Mouse (Mus musculus): ENCODE results near the gene Irf9.

GRCm38 (mm10) chr14:55608339-55608738, 5.0 kb downstream of the Irf9 start:
- TF ChIP-seq CTCF (IDR thresholded peaks at IDR 0.05; ENCODE audit: low read depth): no peak
- TF ChIP-seq EP300 (IDR thresholded peaks at IDR 0.05; ENCODE audit: low read depth): no peak

Data from liver, postnatal 0 days (tissue).